Mouse (Mus musculus): ENCODE results near the gene Zfp786.

Zfp786 gene

GRCm38 (mm10) chr6:47771760-47772159 lies 58.9 kb downstream of the Zfp786 start:
- peak; percentile 68 for DNase-seq

- peak; percentile 39 for DNase-seq
These were observed 59.6 kb downstream of the Zfp786 start for GRCm38 (mm10) chr6:47771113-47771512.

GRCm38 (mm10) chr6:47769861-47770260 lies 60.8 kb downstream of the Zfp786 start:
- DNase-seq = peak; percentile 74
